Mouse (Mus musculus) bone marrow, adult 2 months (tissue): Measurements from ENCODE around the gene Camta2.

Source experiments
- CTCF ChIP-seq: fragments of 200-500 bp; IDR thresholded peaks from 2 replicates; pipeline ENCODE4 v1.5.1; 2011; ENCODE audit warnings: low read length, control low read depth; ENCODE audit not compliant: control insufficient read depth, insufficient read depth
- POLR2A ChIP-seq: fragments of 200-500 bp; IDR thresholded peaks from 2 replicates; pipeline ENCODE4 v1.6.1; 2011; ENCODE audit warnings: low read depth, mild to moderate bottlenecking, control low read depth, low read length, borderline replicate concordance; ENCODE audit not compliant: control insufficient read depth

GRCm38 (mm10) chr11:70687601-70688199 lies at the start of gene Camta2:
- TF ChIP-seq CTCF (peak; percentile 24), POLR2A (peak; percentile 59; the same call in 1 of the 2 replicates)
